Mouse (Mus musculus): ENCODE results near the gene Crebzf.

The Crebzf gene

GRCm38 (mm10) chr7:90442518-90443080 is at the start of gene Crebzf:
Gene Crebzf, plus strand, starts transcription at chr7:90442729.
- peak; percentile 98 for DNase-seq (ENCODE audit: low read depth)

- no peak for DNase-seq (ENCODE audit: low read depth)
Observed at GRCm38 (mm10) chr7:90395073-90395472, 47.5 kb upstream of the Crebzf start.

GRCm38 (mm10) chr7:90395928-90396327 is 46.6 kb upstream of the Crebzf start:
- DNase-seq (ENCODE audit: low read depth) = no peak

- DNase-seq (ENCODE audit: low read depth) = peak; percentile 87
Observed at GRCm38 (mm10) chr7:90409934-90410333, 32.6 kb upstream of the Crebzf start.

- DNase-seq (ENCODE audit: low read depth) = peak; percentile 57
Observed at GRCm38 (mm10) chr7:90426020-90427001, 16.2 kb upstream of the Crebzf start, which contains the start of gene Ccdc89. Gene Ccdc89, plus strand, starts transcription at chr7:90426577.

- no peak for DNase-seq (ENCODE audit: low read depth)
Observed at GRCm38 (mm10) chr7:90427006-90427405, 15.5 kb upstream of the Crebzf start.

GRCm38 (mm10) chr7:90432221-90432620 is 10.3 kb upstream of the Crebzf start:
- no peak for DNase-seq (ENCODE audit: low read depth)

- DNase-seq (ENCODE audit: low read depth) = no peak
Observed at GRCm38 (mm10) chr7:90440044-90440443, 2.5 kb upstream of the Crebzf start.

- no peak for DNase-seq (ENCODE audit: low read depth)
Observed at GRCm38 (mm10) chr7:90442070-90442469, 459 bp upstream of the Crebzf start.

GRCm38 (mm10) chr7:90443101-90444091 is 867 bp downstream of the Crebzf start:
- peak; percentile 80 for DNase-seq (ENCODE audit: low read depth)

- DNase-seq (ENCODE audit: low read depth) = peak; percentile 42
Observed at GRCm38 (mm10) chr7:90444206-90444605, 1.7 kb downstream of the Crebzf start.

- DNase-seq (ENCODE audit: low read depth) = peak; percentile 33
Observed at GRCm38 (mm10) chr7:90456149-90456844, 13.8 kb downstream of the Crebzf start.

- peak; percentile 80 for DNase-seq (ENCODE audit: low read depth)
Observed at GRCm38 (mm10) chr7:90456845-90457468, 14.4 kb downstream of the Crebzf start, which contains the start of gene Tmem126a. Gene Tmem126a, minus strand, starts transcription at chr7:90457229.

- no peak for DNase-seq (ENCODE audit: low read depth)
Observed at GRCm38 (mm10) chr7:90457517-90457916, 15.0 kb downstream of the Crebzf start.

GRCm38 (mm10) chr7:90460330-90460729 is 17.8 kb downstream of the Crebzf start:
- no peak for DNase-seq (ENCODE audit: low read depth)

GRCm38 (mm10) chr7:90460930-90461329 is 18.4 kb downstream of the Crebzf start:
- peak; percentile 61 for DNase-seq (ENCODE audit: low read depth)

- no peak for DNase-seq (ENCODE audit: low read depth)
Observed at GRCm38 (mm10) chr7:90461441-90461840, 18.9 kb downstream of the Crebzf start.

- DNase-seq (ENCODE audit: low read depth) = peak; percentile 54
Observed at GRCm38 (mm10) chr7:90473511-90473910, 31.0 kb downstream of the Crebzf start.

GRCm38 (mm10) chr7:90475793-90476312 is 33.3 kb downstream of the Crebzf start, which contains the start of gene Tmem126b:
Gene Tmem126b, minus strand, starts transcription at chr7:90476001.
- DNase-seq (ENCODE audit: low read depth) = peak; percentile 99

Measured in naive thymus-derived CD4-positive, alpha-beta T cell, adult 2 months (primary cell).